Mouse (Mus musculus): Measurements from ENCODE around the gene Rlbp1.

Gene Rlbp1

DNA sequence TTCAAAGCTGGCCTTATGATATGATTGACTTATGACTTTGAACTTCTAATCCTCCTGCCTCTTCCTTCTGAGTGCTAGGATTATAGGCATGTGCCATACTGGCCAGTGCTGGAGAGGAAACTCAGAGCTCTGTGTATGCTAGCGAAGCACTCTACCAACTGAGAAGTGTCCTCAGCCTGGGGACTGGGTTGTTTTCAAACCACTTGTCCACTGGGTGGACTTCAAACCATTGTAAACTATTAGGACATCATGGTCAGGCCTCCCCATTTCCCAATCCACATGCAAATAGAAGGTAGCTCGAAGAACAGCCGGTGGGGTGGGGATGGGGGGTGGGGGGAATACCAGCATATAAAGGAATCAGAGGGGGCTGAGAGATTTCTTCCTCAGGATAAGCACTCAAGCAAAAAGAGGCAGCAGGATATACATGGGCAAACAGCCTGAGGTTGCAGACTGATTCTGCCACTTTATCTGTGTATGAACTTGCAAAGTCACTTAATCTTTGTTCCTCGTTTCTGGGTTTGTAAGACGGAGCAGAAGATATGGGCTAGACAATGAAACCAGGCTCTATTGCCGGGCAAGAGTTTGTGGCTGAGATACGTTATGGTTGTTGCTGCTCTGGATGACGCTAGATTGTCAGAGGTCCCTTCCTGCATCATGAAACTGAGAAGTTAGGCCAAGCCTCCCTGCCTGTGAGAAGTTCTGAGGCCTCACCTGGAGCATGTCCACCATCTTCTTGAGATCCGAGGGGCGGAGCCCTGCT is 10.2 kb downstream of the Rlbp1 start:
- in situ Hi-C loops (cut with MboI): no loop called here

DNA sequence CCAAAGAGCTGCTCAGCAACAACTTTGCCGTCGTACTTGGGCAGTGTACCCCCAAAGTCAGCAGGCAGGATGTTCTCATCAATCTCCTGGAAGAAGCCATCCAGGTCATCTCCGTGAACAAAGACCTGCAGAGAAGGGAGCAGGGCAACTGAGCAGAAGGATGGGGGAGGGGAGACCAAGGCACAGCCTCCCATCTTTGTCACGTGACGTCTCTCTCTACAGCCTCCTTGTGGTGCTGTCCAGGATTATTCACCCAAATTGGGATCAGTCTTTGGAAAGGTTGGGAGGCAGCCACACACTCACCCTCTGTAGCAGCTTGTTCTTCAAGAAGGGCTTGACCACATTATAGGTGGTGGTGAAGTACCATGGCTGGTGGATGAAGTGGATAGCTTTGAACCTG is 11.3 kb downstream of the Rlbp1 start:
- in situ Hi-C loops (cut with MboI): no loop called here

DNA sequence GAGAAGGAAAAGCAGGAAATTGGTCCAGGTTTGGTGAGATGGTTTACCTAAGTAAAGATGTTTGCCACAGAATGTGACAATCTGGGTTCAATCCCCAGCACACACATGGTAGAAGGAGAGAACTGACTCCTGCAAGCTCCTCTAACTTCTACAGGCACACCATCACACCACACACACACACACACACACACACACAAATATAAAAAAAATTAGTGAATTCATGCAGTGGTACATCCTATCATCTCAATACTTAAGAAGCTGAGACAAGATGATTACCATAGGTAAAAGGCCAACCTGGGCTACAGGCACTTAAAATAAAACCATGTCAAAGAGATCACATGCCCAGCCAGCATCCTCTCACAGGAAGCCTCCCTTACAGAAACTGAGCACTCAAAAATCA is 12.8 kb downstream of the Rlbp1 start:
- in situ Hi-C loops (cut with MboI): no loop called here

DNA sequence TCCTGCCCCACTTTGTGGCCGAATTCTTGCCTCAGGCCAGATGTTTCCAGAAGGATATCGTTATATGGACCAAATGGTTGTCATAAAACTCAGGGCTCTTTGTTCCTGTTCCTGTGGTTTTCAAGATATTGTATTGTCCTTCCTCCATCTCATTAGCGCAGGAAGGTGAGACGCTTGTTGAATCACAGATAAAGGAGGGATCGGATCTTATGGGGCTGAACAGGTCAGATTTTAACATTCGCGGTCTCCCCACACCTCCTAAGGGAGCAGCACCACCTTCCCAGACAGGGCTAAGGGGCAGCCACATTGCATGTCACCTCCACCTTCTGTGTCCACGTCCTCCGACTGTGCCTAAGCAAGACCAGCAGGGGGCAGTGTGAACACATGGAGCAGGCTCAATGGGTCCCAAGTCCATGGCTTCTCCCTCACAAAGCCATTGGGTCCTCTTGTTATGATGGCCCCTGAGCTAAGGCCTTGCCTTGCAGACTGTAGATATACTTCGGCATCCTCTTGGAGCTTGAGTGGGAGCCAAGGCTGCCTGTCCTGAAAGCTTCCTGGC is 15.4 kb downstream of the Rlbp1 start:
- in situ Hi-C loops (cut with MboI): no loop called here

DNA sequence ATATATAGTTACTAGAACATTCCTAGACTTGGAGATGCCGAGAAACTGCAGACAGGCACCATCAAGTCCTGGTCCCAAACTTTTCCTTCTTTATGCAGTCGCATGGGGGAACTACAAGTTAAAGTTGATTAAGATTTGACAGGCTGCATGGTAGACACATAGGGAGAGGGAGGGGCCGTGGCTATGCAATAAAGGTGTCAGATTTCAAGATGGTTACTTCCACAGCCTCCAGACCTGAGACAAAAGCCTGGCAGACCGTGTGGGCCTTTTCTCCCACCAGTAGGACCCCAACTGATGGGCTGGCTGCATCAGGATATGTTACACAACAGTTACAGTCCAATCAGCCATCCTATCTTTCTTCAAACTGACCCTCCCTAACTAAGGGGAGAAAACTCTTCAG is 17.4 kb downstream of the Rlbp1 start:
- in situ Hi-C loops (cut with MboI): no loop called here

DNA sequence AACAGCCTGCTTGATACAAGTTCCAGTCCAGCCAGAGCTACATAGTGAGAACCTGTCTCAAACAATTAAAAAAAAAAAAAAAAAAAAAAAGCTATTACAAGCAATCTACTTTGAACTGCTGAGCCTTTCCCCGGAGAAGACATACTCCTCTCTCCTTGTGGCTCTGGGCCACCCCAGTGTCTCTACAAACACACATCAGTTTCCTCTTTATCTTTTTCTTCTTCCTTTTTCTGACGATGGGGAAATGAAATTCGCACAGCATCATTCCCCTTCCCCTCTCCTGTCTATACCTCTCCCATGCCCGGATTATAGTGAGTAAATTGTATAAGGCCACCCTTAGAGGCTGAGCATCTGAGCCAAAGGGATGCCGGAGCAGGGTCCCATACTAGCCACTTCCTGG is 18.2 kb downstream of the Rlbp1 start:
- in situ Hi-C loops (cut with MboI): no loop called here

DNA sequence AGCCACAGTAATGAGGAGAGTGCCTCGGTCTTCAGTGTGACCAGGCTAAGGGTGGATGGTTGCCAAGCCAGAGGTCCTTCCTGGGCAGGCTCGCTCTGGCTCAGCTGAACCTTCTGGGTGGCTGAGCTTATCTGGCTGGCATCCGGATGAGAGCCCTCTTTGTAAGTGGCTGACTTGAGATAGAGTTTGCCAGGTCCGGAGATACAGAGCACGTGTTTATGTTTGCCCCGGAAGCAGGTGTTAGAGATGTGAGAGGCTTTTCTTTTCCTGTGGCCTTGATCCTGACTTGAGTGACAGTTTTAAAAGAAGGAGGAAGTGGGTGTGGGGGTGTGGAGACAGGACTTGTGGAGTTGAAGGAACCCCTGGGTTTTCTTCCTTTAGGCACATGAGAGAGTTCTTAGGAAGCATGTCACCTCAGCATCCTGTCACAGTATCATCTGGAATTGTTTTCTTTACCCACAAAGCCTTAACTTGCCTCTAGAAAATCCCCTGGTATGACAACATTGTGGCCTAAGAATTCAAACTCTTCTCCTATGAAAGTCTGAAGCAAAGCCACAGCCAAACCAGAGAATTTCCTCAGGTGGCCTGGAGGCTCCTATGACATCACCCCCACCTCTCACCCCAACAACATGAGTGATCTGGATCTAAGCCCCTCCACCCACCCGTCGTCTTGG is 23.3 kb downstream of the Rlbp1 start:
- in situ Hi-C loops (cut with MboI): no loop called here

DNA sequence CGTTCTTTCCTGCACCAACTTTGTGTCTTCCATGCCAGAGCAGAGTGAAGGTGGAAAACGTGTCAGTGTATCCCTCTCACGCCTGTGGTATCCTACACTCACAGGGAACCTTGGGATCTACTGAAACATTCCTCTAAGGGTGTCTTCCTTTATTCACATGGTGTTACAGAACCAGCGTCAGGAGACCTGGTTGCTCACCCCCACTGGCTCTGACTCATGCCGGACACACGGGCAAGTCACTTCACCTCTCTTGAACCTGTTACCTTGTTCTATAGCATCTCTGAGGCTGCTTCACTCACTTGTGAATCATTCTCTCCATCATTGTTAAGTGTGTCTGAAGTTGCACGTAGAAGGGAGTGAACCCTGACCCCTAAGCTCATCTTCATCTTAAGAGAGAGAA is 24.0 kb downstream of the Rlbp1 start:
- in situ Hi-C loops (cut with MboI): no loop called here

DNA sequence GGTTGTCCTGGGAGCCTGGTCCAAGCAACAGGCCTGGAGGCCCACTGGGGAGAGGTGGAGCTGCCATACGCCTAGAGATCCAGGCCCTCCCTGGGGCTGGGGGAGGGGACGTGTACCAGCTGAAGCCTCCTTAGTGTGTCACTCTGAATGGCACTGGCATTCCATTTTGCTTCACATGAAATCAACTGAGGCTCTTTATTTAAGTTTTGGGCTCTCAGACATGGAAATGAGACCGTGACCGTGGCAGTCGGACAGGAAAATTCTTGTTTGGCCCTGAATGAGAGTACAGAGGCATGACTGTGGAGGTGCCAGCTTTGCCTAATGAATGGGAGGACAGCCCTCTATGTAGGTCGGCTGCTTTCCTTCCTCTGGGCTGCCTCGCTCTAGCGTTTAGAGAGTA is 24.6 kb downstream of the Rlbp1 start:
- in situ Hi-C loops (cut with MboI): no loop called here

DNA sequence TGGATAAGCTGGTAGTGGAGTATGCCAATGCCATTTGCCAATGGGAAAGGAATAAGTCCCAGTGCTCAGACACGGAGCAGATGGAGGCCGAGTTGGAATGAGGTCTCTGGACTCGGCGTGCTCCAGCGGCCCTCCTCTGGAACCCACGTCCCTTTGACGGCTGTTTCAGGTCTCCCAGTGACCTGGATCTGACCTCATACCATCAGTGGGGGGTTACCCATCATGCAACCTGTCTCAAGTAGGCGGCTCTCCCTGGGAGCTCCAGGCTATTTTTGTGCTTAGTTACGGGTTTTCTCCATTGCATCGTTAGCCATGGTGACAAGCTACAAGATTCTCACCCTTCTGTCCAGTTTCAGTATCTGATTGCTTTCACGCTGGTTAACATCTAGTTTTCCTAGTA is 26.8 kb downstream of the Rlbp1 start:
- in situ Hi-C loops (cut with MboI): no loop called here

DNA sequence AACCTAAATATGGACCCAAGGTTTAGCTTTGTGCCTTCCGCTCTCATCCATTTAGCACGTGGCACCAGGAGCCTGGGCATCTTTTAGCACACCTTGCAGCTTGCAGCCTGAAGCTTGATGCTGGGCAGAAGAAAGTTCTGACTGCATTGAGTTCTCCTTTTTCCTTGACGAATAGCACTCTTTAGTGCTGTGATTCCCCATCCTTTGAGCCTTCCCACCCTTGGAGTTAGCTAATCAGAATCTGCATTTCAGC is 27.7 kb downstream of the Rlbp1 start:
- in situ Hi-C loops (cut with MboI): no loop called here

DNA sequence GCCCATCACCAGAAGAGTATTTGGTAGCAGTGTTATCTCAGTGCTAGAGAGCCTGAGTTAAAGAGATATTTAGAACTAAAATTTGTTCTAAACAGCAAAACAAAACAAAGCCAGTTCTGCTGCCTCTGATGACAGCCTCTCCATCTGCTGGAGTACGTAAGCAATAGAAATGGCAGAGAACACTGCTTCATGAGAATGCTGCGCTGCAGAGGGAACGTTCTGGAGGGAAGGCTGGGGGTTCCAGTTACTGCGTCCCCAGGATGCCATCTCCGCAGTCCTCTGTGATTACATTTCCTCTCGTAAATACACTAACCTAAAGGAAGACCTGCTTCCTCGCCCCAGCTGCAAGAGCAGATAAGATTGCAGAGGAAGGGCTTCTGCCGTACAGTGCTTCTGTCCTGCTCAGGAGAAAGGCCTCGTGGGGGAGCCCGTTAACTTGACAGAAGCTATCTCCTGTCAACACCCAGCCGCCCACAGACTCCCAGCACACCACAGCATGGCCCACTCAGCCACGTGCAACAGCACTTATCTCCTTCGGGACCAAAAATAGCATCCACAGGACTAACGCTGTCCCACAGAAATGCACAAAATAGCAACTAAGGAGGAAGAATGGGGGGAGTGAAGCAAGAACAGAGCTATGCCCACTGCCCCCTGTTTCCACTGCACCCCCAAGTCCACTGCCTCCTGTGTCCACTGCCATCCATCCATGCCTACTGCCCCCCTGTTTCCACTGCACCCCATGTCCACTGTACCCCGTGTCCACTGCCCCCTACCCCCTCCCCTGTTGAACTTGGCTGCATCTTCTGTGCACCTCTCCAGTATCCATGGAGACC is 28.3 kb downstream of the Rlbp1 start:
- in situ Hi-C loops (cut with MboI): no loop called here

DNA sequence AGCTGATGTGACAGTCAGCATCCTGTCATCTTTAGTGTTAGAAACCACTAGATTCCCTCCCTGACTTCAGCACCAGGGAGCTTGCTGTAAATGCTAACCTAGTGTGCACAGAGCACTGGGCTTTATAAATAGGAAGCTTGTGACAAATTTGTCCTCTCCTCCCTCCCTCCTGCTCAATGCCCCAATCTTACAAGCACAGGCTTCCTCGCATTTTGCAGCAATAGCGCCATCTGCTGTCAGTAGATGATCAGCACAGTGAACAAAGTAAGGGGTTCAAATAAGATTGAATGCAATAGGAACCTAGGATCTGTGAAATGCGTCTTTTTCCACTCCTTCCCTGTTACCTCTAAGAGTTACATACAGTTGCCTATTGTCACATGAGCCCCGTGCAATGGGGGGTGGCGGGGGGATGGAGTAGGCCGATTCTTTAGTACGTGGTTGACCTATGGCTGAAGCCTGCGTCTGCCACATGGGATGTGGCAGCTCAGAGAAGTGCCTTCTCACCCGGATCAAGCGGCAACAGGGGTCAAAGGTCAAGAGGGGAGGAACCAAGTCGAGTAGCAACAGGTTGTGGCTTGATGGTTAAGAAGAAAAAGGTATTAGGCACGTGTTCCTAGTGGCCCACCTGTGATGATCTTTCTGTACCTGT is 37.0 kb downstream of the Rlbp1 start:
- in situ Hi-C loops (cut with MboI): no loop called here

DNA sequence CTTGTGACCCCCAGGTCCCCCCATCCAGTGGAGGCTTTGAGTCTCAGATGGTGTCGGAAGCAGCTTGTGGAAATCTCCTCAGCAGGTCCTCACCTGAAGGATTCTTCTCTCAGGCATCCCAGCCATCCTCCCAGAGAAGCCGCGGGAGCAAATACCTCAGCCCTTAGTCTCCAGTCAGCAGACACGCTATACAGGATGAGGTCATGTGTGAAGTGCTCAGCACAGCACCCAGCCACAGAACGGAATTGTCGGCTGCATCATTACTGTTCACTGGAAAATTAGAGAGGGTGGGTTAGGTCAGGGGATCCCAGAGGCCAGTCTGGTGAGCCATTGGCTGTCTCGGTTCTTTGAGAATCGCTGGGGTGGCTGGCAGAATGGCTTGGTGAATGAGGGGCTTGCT is 38.0 kb downstream of the Rlbp1 start:
- in situ Hi-C loops (cut with MboI): no loop called here

DNA sequence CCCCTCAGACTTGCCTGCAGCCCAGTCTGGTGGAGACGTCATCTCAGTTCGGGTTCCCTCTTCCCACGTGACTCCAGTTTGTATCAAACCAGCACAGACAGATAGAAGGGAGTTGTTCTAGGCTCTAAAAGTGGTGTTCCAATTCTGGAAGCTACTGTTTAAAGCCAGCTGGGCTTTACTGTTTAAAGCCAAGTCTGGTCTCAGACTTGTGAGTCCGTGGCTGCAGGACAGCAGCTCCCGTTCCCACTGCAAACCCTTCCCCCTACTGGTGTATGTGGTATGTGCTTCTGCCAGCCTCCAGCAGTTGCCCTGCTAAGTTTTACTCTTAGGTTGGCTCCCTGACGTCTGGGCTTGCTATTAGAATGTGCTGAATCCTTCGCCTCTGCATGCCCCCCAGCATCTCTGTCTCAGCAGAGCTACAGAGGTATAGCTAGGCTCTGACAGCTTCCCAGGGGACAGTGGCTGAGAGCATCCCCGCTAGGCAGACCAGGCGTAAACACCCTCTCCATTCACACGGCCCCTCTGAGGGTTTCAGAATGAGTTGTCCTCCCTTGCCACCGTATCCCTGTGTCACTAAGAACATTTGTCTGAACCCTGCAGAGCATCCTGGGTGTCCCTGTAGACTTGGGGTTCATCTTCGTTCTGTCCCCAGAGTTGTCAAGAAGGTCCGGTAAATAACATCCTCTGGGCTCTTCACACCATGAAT is 39.6 kb downstream of the Rlbp1 start:
- in situ Hi-C loops (cut with MboI): no loop called here

DNA sequence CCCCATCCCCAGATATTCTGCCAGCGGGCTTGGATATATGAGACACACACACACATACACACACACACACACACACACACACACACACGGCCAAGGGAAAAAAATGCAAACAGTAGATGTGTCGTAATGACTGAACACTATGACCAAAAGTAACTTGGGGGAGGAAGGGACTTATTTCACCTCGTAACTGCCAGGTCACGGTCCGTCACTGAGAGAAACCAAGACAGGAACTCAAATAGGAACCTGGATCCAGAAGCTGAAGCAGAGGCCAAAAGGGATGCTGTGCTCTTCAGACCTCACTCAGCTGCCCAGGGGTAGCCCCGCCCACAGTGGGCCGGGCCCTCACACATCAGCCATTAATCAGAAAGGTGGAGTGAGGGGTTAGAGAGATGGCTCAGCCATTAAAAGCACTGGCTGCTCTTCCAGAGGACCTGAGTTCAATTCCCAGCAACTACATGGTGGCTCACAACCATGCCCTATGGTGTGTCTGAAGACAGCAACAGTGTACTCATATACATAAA is 40.2 kb downstream of the Rlbp1 start:
- in situ Hi-C loops (cut with MboI): no loop called here

DNA sequence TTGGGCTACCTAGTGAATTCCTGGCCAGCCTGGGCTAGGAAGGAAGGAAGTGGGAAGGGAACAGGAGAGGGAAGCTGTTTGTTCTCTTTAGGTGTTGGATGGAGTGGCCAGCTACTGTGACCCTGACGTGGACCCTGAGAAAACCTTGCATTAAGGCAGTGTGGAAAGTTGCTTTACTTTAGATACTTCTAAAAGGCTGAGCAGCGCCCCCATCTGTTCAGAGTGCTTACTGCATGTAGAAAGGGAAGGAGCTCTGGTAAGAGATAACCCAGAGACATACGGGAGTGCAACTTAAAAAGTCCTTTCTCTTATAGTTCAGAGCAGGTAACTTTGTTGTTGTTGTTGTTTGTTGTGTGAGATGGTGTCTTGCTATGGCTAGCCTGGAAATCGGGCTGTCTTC is 40.9 kb downstream of the Rlbp1 start:
- in situ Hi-C loops (cut with MboI): no loop called here

DNA sequence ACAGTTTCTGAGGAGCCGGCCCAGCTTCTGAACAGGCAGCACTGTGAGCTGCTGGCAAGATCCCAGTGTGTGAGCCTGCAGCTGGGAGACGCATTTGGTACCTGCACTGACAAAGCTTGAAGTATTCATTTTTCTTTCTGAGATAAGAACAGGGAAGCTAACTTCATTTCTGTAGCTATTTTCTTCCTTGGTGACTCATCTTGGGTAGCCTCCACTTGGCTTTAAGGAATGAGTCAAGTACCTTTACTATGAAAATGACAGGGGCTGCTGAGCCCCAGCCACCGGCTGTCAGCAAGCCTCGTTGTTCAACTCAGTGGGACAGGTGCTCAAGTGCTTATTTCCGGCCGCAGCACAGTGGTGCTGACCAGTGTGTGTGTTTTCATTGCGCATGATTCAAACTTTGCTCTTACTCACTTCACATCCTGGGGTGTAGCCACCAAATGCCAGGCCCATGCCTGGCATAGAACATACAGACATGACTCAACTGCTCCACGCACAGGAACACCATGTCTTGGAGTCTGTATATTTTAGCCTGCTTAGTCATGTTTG is 50.4 kb downstream of the Rlbp1 start:
- in situ Hi-C loops (cut with MboI): no loop called here

DNA sequence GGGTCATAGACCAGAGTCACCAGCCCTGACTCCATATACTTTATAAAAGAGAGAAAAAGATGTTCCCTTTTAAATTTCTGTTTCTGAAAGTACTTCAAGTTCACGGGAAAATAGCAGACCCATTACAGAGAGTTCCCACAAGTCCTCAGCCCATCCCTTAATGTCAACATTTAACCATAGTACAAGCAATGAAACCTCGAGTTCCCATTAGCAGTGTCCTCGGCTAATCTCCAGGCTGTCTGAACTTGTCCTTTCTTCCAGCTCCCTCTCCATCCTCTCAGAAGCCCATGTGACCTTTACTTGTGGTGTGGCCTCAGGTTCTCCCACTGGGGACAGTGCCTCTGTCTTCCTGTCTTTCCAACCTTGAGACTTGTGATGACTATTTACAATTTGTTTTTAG is 53.4 kb downstream of the Rlbp1 start:
- in situ Hi-C loops (cut with MboI): no loop called here

DNA sequence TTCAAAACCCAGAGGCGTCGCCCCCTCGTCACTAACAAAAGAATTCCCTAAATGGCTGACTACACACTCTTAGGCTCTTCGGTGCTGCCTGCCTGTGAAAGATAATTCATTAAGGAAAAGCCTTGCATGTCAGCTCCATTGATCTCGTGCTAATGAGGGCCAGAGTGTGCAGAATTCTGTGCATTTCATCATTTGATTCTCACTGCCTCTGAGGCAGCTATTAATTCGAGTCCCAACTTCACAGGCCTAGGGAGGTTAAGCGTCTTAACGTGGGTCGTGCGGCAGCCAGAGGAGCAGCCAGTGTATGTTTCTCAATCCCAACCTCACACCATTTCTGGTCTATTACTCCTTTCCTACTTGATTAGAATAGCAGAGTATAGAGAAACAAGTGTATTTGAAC is 55.7 kb downstream of the Rlbp1 start:
- in situ Hi-C loops (cut with MboI): no loop called here

DNA sequence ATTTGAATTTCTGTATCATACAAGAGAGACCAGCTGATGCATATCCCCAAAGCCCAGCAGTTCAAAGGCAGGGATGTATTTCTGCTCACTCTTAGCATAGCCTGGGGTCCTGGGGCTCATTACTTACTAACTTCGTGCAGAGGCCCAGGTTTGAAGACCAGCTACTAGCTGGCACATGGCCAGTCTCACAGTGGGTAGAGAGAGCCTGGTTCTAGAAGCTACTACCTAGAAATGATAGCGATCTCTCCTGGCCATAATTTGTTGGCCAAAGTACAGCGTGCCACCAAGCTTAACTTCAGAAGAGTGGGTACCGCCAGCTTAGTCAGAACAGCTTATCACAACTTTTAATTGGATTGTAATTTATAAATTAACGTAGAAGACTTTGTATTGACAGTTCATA is 58.1 kb downstream of the Rlbp1 start:
- in situ Hi-C loops (cut with MboI): no loop called here

Measured in mature B cell (primary cell).